Mouse (Mus musculus) monocyte, adult 5-6 weeks (primary cell): ENCODE data around the gene Vgll4. TPM values are rescaled to one million over a fixed set of nuclear protein-coding genes. Genes with fewer than 3 reads are reported as not detected.

ENCODE experiments used
- ATAC-seq: fragments of 153-309, 156-312 bp; replicated peaks from 2 replicates; pipeline ENCODE4 v1.8.0; 2017; ENCODE audit warnings: mild to moderate bottlenecking; ENCODE audit not compliant: low TSS enrichment, insufficient number of reproducible peaks, severe bottlenecking, poor library complexity, low FRiP score
- total RNA-seq: library from RNA; stranded (forward); fragments of 200-1000, 200-491, 200-594 nt; gene quantifications from 3 replicates; pipeline ENCODE4 v1.2.3, GENCODE M21; 2017

The Vgll4 gene
- total RNA-seq, 1 experiment from 2014 or later, result 88.1 TPM

- no peak for ATAC-seq
Measured at GRCm38 (mm10) chr6:114838872-114839271, 130.9 kb downstream of the Vgll4 start.

- ATAC-seq, result no peak
Measured at GRCm38 (mm10) chr6:114836433-114836832, 133.4 kb downstream of the Vgll4 start.

- ATAC-seq, result no peak
Measured at GRCm38 (mm10) chr6:114835752-114836151, 134.0 kb downstream of the Vgll4 start.

GRCm38 (mm10) chr6:114835344-114835743, 134.4 kb downstream of the Vgll4 start:
- ATAC-seq, result no peak

GRCm38 (mm10) chr6:114833791-114834346, 135.9 kb downstream of the Vgll4 start:
- ATAC-seq, result no peak

- ATAC-seq, result no peak
Measured at GRCm38 (mm10) chr6:114833058-114833685, 136.6 kb downstream of the Vgll4 start.

- no peak for ATAC-seq
Measured at GRCm38 (mm10) chr6:114831807-114832206, 138.0 kb downstream of the Vgll4 start.

GRCm38 (mm10) chr6:114829660-114830438, 139.9 kb downstream of the Vgll4 start:
- no peak for ATAC-seq

- no peak for ATAC-seq
Measured at GRCm38 (mm10) chr6:114826889-114827288, 142.9 kb downstream of the Vgll4 start.

GRCm38 (mm10) chr6:114821646-114822045, 148.1 kb downstream of the Vgll4 start:
- no peak for ATAC-seq

GRCm38 (mm10) chr6:114819971-114820481, 149.8 kb downstream of the Vgll4 start:
- ATAC-seq, result no peak

GRCm38 (mm10) chr6:114818471-114818870, 151.3 kb downstream of the Vgll4 start:
- no peak for ATAC-seq

- no peak for ATAC-seq
Measured at GRCm38 (mm10) chr6:114817948-114818347, 151.8 kb downstream of the Vgll4 start.

- no peak for ATAC-seq
Measured at GRCm38 (mm10) chr6:114814882-114815650, 154.7 kb downstream of the Vgll4 start.

GRCm38 (mm10) chr6:114814199-114814881, 155.5 kb downstream of the Vgll4 start:
- no peak for ATAC-seq

- ATAC-seq, result no peak
Measured at GRCm38 (mm10) chr6:114812779-114813178, 157.0 kb downstream of the Vgll4 start.

GRCm38 (mm10) chr6:114812322-114812721, 157.5 kb downstream of the Vgll4 start:
- ATAC-seq, result no peak
